Mouse (Mus musculus): ENCODE measurements around the gene Akr1c13. TPM values are rescaled to one million over a fixed set of nuclear protein-coding genes. Genes with fewer than 3 reads are reported as not detected.

The Akr1c13 gene
- 1 to 10 TPM; 7.3 to 9.6 TPM for total RNA-seq (2023)

GRCm38 (mm10) chr13:4190904-4191303 is at the start of gene Akr1c13:
Gene Akr1c13, plus strand, starts transcription at chr13:4191150.

GRCm38 (mm10) chr13:4150518-4150917 is 40.4 kb upstream of the Akr1c13 start, which contains the start of gene Akr1c18:
Gene Akr1c18, minus strand, starts transcription at chr13:4150654.

GRCm38 (mm10) chr13:4228441-4228840 is 37.5 kb downstream of the Akr1c13 start, which contains the start of gene Akr1c19:
Gene Akr1c19, plus strand, starts transcription at chr13:4228700.

Other genes with a start within 250 kb of the Akr1c13 start
- gene Ucn3, start 245.8 kb upstream of the Akr1c13 start, total RNA-seq (2023): not detected
- not detected for gene Akr1c14, start 142.1 kb upstream of the Akr1c13 start, total RNA-seq (2023)
- under 1 TPM; 0.31 to 0.46 TPM for gene Akr1c18, start 40.5 kb upstream of the Akr1c13 start, total RNA-seq (2023)
- gene Akr1c19, start 37.5 kb downstream of the Akr1c13 start, total RNA-seq (2023): not detected
- gene Akr1c12, start 88.3 kb downstream of the Akr1c13 start, total RNA-seq (2023): not detected
- not detected for gene Akr1c6, start 243.2 kb downstream of the Akr1c13 start, total RNA-seq (2023)